In genomic region chr16:26574173-26574572, GRCm38 (mm10) we compare ENCODE assay signal across 26 mouse cellular contexts. TPM values are rescaled to one million over a fixed set of nuclear protein-coding genes. Genes with fewer than 3 reads are reported as not detected.
"Had no signal": no experiment of that assay in that cellular context is flagged by ENCODE, and none has a peak within 500 bp of the region (broad histone marks: within the 10 kb centered on the region; RNA-seq: fewer than 3 reads in every experiment).

No protein-coding gene starts in this region.

- H3K4me1 ChIP-seq: lung, embryonic 15.5 days; midbrain, embryonic 10.5 days; midbrain, embryonic 12.5 days; neural tube, embryonic 13.5 days; neural tube, embryonic 15.5 days had no signal

- DNase-seq: lung, adult 18-20 months; midbrain, embryonic 14.5 days; retina, postnatal 1 day; right cerebral cortex, adult 18-20 months; right cerebral cortex, postnatal 25 days; right cerebral cortex, postnatal 4 days; spleen, adult 18-20 months; thymus, adult 18-20 months; thymus, postnatal 14 days; thymus, postnatal 36 days had no signal

- H3K36me3 ChIP-seq: lung, embryonic 15.5 days; midbrain, embryonic 10.5 days; midbrain, embryonic 12.5 days; neural tube, embryonic 13.5 days; neural tube, embryonic 15.5 days had no signal

- ATAC-seq: midbrain, embryonic 16.5 days had no signal

- H3K27ac ChIP-seq: liver, embryonic 14.5 days; lung, embryonic 15.5 days; midbrain, embryonic 10.5 days; midbrain, embryonic 12.5 days; neural tube, embryonic 13.5 days; neural tube, embryonic 15.5 days had no signal

- H3K9me3 ChIP-seq: lung, embryonic 15.5 days; midbrain, embryonic 10.5 days; midbrain, embryonic 12.5 days; neural tube, embryonic 13.5 days; neural tube, embryonic 15.5 days had no signal

- H3K9ac ChIP-seq: liver, embryonic 14.5 days; lung, embryonic 15.5 days; midbrain, embryonic 12.5 days; neural tube, embryonic 13.5 days; neural tube, embryonic 15.5 days had no signal

- H3K27me3 ChIP-seq: lung, embryonic 15.5 days; midbrain, embryonic 12.5 days; neural tube, embryonic 13.5 days; neural tube, embryonic 15.5 days had no signal

- H3K4me3 ChIP-seq: lung, embryonic 15.5 days; midbrain, embryonic 10.5 days; midbrain, embryonic 12.5 days; myocyte; neural tube, embryonic 13.5 days; neural tube, embryonic 15.5 days had no signal

- H3K4me2 ChIP-seq: lung, embryonic 15.5 days; midbrain, embryonic 12.5 days; neural tube, embryonic 13.5 days; neural tube, embryonic 15.5 days had no signal

RNA-seq across cellular contexts. Expression of gene Tmem207, which starts 47.6 kb away (rescaled TPM):
- total RNA-seq: megakaryocyte, adult 5-6 weeks; megakaryocyte-erythroid progenitor cell, adult 5-6 weeks had no signal
- polyA plus RNA-seq: liver, embryonic 14.5 days; liver, embryonic 16.5 days; lung, embryonic 15.5 days; midbrain, embryonic 10.5 days; myocyte; neural tube, embryonic 11.5 days; small intestine, adult 2 months; stomach, embryonic 14.5 days; stomach, embryonic 16.5 days; thymus, postnatal 0 days had no signal
